Mouse (Mus musculus) ES-Bruce4 (cell line): ENCODE data around the gene Adprh.

ENCODE experiments used
- CTCF ChIP-seq: IDR thresholded peaks from one replicate; pipeline ENCODE4 v1.8.1; 2011; ENCODE audit warnings: low read depth, low read length
- EP300 ChIP-seq: IDR thresholded peaks from 2 replicates; pipeline ENCODE4 v1.6.1; 2011; ENCODE audit warnings: low read depth, low read length; ENCODE audit not compliant: insufficient read depth
- POLR2A ChIP-seq: IDR thresholded peaks from one replicate; pipeline ENCODE4 v1.8.1; 2011; ENCODE audit warnings: low read length; ENCODE audit not compliant: insufficient read depth

GRCm38 (mm10) chr16:38475681-38476311 lies 23.3 kb upstream of the Adprh start:
- TF ChIP-seq CTCF (no peak), POLR2A (no peak), EP300 (no peak)
